Mouse (Mus musculus) stomach, postnatal 0 days (tissue): ENCODE data around the gene Spint3. TPM values are rescaled to one million over a fixed set of nuclear protein-coding genes. Genes with fewer than 3 reads are reported as not detected.

ENCODE experiments used
- ATAC-seq: fragments of 200-750 bp; cut with Nextera tagmentation; 2 replicates; pipeline ENCODE4 v1.8.0; 2017; ENCODE audit not compliant: low FRiP score, low TSS enrichment
- DNase-seq: peaks from one replicate; pipeline ENCODE4 v3.0.0-alpha.2; 2016; ENCODE audit warnings: low spot score
- H3K27ac ChIP-seq: fragments of 300-500 bp; sonication (generic); replicated peaks from 2 replicates; pipeline ENCODE4 v1.5.1; 2014; ENCODE audit warnings: mild to moderate bottlenecking, control low read depth
- H3K27me3 ChIP-seq: fragments of 300-500 bp; sonication (generic); 2 replicates; pipeline ENCODE4 v1.6.1; 2014; ENCODE audit warnings: low read length; ENCODE audit not compliant: control insufficient read depth, insufficient read depth
- H3K36me3 ChIP-seq: fragments of 300-500 bp; sonication (generic); 2 replicates; pipeline ENCODE4 v1.6.1; 2014; ENCODE audit warnings: low read length, mixed read lengths; ENCODE audit not compliant: control insufficient read depth, insufficient read depth
- H3K4me1 ChIP-seq: fragments of 300-500 bp; sonication (generic); replicated peaks from 2 replicates; pipeline ENCODE4 v1.6.1; 2014; ENCODE audit warnings: antibody characterized with exemption; ENCODE audit not compliant: control insufficient read depth, insufficient read depth
- H3K4me2 ChIP-seq: fragments of 300-500 bp; sonication (generic); replicated peaks from 2 replicates; pipeline ENCODE4 v1.6.1; 2014; ENCODE audit warnings: low read depth, mild to moderate bottlenecking, control low read depth, moderate library complexity
- H3K4me3 ChIP-seq: fragments of 300-500 bp; sonication (generic); 2 replicates; pipeline ENCODE4 v1.5.1; 2014; ENCODE audit warnings: low read depth, low read length, control low read depth
- H3K9ac ChIP-seq: fragments of 300-500 bp; sonication (generic); 2 replicates; pipeline ENCODE4 v1.6.1; 2014; ENCODE audit warnings: mild to moderate bottlenecking, low read length, control low read depth, mixed read lengths
- H3K9me3 ChIP-seq: fragments of 300-500 bp; sonication (generic); 2 replicates; pipeline ENCODE4 v1.6.1; 2016; ENCODE audit warnings: low read length; ENCODE audit not compliant: control insufficient read depth
- CTCF ChIP-seq: IDR thresholded peaks from 2 replicates; pipeline ENCODE4 v1.5.1; 2016; ENCODE audit warnings: antibody characterized with exemption, low read depth, mild to moderate bottlenecking, moderate library complexity
- EP300 ChIP-seq: optimal IDR thresholded peaks from 2 replicates; pipeline ENCODE3; 2016; ENCODE audit warnings: antibody characterized with exemption
- WGBS: fragments of 180-500 bp; shearing (Covaris S2); extraction: QIAGEN DNeasy Blood & Tissue Kit; methylation state at CpG from one replicate; pipeline ENCODE4 v1.1.7; 2014; 5-methylcytosine and 5-hydroxymethylcytosine counted together
- polyA plus RNA-seq: library from polyadenylated mRNA; unstranded; fragments of >200 nt; fragmentation: Nextera tagmentation; extraction: Ambion mirVana; gene quantifications from 2 replicates; pipeline ENCODE4 v1.2.1, GENCODE M21; 2015

Spint3 gene
- polyA plus RNA-seq, 1 experiment from 2014 or later: not detected

- H3K36me3 ChIP-seq: no peaks in the 10 kb centered on the region
- peak overlapping the region; percentile 4 for H3K4me2 ChIP-seq
- peak overlapping the region; percentile 5 for H3K27ac ChIP-seq
- peak; percentile 40; the same call in 1 of the 2 replicates for ATAC-seq
- H3K9ac ChIP-seq: no peak overlapping the region
- H3K4me1 ChIP-seq: no peaks in the 10 kb centered on the region
- no peak for TF ChIP-seq EP300
- TF ChIP-seq CTCF: no peak
- H3K4me3 ChIP-seq: no peak overlapping the region
- no peaks in the 10 kb centered on the region for H3K27me3 ChIP-seq
- WGBS: 23% methylated on average over 8 of the region's 8 CpGs
- DNase-seq: peak; percentile 45
- no peaks in the 10 kb centered on the region for H3K9me3 ChIP-seq
These were observed 51.0 kb downstream of the Spint3 start for GRCm38 (mm10) chr2:164522280-164522679.

- Histone ChIP-seq H3K36me3 (no peaks in the 10 kb centered on the region), H3K27ac (peak overlapping the region; percentile 5), H3K4me2 (peak overlapping the region; percentile 4), H3K9me3 (no peaks in the 10 kb centered on the region), H3K9ac (no peak overlapping the region), H3K27me3 (no peaks in the 10 kb centered on the region), H3K4me3 (no peak overlapping the region), H3K4me1 (no peaks in the 10 kb centered on the region)
- peak; percentile 64 for ATAC-seq
- TF ChIP-seq CTCF: no peak
- TF ChIP-seq EP300: no peak
- 11% methylated on average over 11 of the region's 11 CpGs for WGBS
- peak; percentile 60 for DNase-seq
These were observed 51.4 kb downstream of the Spint3 start for GRCm38 (mm10) chr2:164521841-164522240.

- H3K9ac ChIP-seq: no peak overlapping the region
- DNase-seq: peak; percentile 71
These were observed 52.5 kb downstream of the Spint3 start for GRCm38 (mm10) chr2:164520782-164521181.

More at GRCm38 (mm10) chr2:164520782-164521181, 52.5 kb downstream of the Spint3 start:
- ATAC-seq: peak; percentile 75
- H3K27ac ChIP-seq: no peak overlapping the region
- H3K36me3 ChIP-seq: no peaks in the 10 kb centered on the region
- no peak overlapping the region for H3K4me3 ChIP-seq
- peak; percentile 89 for TF ChIP-seq CTCF
- TF ChIP-seq EP300: no peak
- H3K9me3 ChIP-seq: no peaks in the 10 kb centered on the region
- 20% methylated on average over 3 of the region's 3 CpGs for WGBS
- H3K4me2 ChIP-seq: no peak overlapping the region
- H3K4me1 ChIP-seq: no peaks in the 10 kb centered on the region
- H3K27me3 ChIP-seq: no peaks in the 10 kb centered on the region

Other genes starting within 250 kb of the Spint3 start
- gene Svs5, start 240.7 kb downstream of the Spint3 start, polyA plus RNA-seq: not detected in 2 replicates
- gene Slpi, start 184.4 kb downstream of the Spint3 start, polyA plus RNA-seq: 4,305 and 4,348 TPM in 2 replicates
- gene Rbpjl, start 170.3 kb downstream of the Spint3 start, polyA plus RNA-seq: 0.32 and 0.36 TPM in 2 replicates
- 2.0 and 3.1 TPM in 2 replicates for gene Matn4, start 168.3 kb downstream of the Spint3 start, polyA plus RNA-seq
- gene Sdc4, start 129.6 kb downstream of the Spint3 start, polyA plus RNA-seq: 133 and 143 TPM in 2 replicates
- 46.9 and 48.6 TPM in 2 replicates for gene Sys1, start 116.5 kb downstream of the Spint3 start, polyA plus RNA-seq
- 26.9 and 28.1 TPM in 2 replicates for gene Gm20458, start 112.5 kb downstream of the Spint3 start, polyA plus RNA-seq
- gene Trp53tg5, start 99.7 kb downstream of the Spint3 start, polyA plus RNA-seq: not detected in 2 replicates
- gene Dbndd2, start 87.4 kb downstream of the Spint3 start, polyA plus RNA-seq: 27.3 and 27.8 TPM in 2 replicates
- 53.6 and 54.7 TPM in 2 replicates for gene Pigt, start 75.9 kb downstream of the Spint3 start, polyA plus RNA-seq
- gene Wfdc2, start 11.0 kb downstream of the Spint3 start, polyA plus RNA-seq: 123 and 147 TPM in 2 replicates
- 0.75 and 1.1 TPM in 2 replicates for gene Wfdc6a, start 12.0 kb upstream of the Spint3 start, polyA plus RNA-seq
- not detected in 2 replicates for gene Eppin, start 20.1 kb upstream of the Spint3 start, polyA plus RNA-seq
- not detected in 2 replicates for gene Wfdc6b, start 40.1 kb upstream of the Spint3 start, polyA plus RNA-seq
- not detected in 2 replicates for gene Wfdc8, start 40.2 kb upstream of the Spint3 start, polyA plus RNA-seq
- not detected in 2 replicates for gene Wfdc16, start 65.3 kb upstream of the Spint3 start, polyA plus RNA-seq
- 12.2 and 12.6 TPM in 2 replicates for gene Wfdc10, start 82.6 kb upstream of the Spint3 start, polyA plus RNA-seq
- gene Wfdc9, start 83.1 kb upstream of the Spint3 start, polyA plus RNA-seq: 0.58 TPM in 1 of 2 replicates, not detected in the other
- not detected in 2 replicates for gene Wfdc11, start 100.6 kb upstream of the Spint3 start, polyA plus RNA-seq
- gene Wfdc13, start 111.6 kb upstream of the Spint3 start, polyA plus RNA-seq: 2.1 and 2.6 TPM in 2 replicates
- not detected in 2 replicates for gene Spint4, start 125.0 kb upstream of the Spint3 start, polyA plus RNA-seq
- not detected in 2 replicates for gene Spint5, start 141.8 kb upstream of the Spint3 start, polyA plus RNA-seq
- 1.4 TPM in 2 replicates for gene Wfdc3, start 172.5 kb upstream of the Spint3 start, polyA plus RNA-seq
- 38.0 and 39.1 TPM in 2 replicates for gene Dnttip1, start 172.5 kb upstream of the Spint3 start, polyA plus RNA-seq
- 74.1 and 104 TPM in 2 replicates for gene Ube2c, start 196.4 kb upstream of the Spint3 start, polyA plus RNA-seq
- gene Tnnc2, start 206.5 kb upstream of the Spint3 start, polyA plus RNA-seq: 7.0 and 8.5 TPM in 2 replicates
- gene Snx21, start 212.4 kb upstream of the Spint3 start, polyA plus RNA-seq: 13.9 and 14.9 TPM in 2 replicates
- 39.4 and 43.8 TPM in 2 replicates for gene Acot8, start 231.4 kb upstream of the Spint3 start, polyA plus RNA-seq
- gene Zswim3, start 231.6 kb upstream of the Spint3 start, polyA plus RNA-seq: 3.8 and 4.4 TPM in 2 replicates
- 10.1 and 11.4 TPM in 2 replicates for gene Zswim1, start 249.2 kb upstream of the Spint3 start, polyA plus RNA-seq